Mouse (Mus musculus) liver, embryonic 12.5 days (tissue): ENCODE measurements around the gene Ppm1d. TPM values are rescaled to one million over a fixed set of nuclear protein-coding genes. Genes with fewer than 3 reads are reported as not detected.

Source experiments
- ATAC-seq: fragments of 200-750 bp; cut with Nextera tagmentation; 2 replicates; pipeline ENCODE4 v1.8.0; 2017; ENCODE audit warnings: moderate number of reproducible peaks, mild to moderate bottlenecking, moderate library complexity
- H3K27ac ChIP-seq: fragments of 300-500 bp; sonication (generic); 2 replicates; pipeline ENCODE4 v1.5.1; 2016; ENCODE audit warnings: mild to moderate bottlenecking
- H3K27me3 ChIP-seq: fragments of 300-500 bp; sonication (generic); replicated peaks from 2 replicates; pipeline ENCODE4 v1.6.1; 2016; ENCODE audit warnings: mild to moderate bottlenecking, moderate library complexity
- H3K36me3 ChIP-seq: fragments of 300-500 bp; sonication (generic); 2 replicates; pipeline ENCODE4 v1.6.1; 2016; ENCODE audit warnings: mild to moderate bottlenecking, moderate library complexity
- H3K4me1 ChIP-seq: fragments of 300-500 bp; sonication (generic); 2 replicates; pipeline ENCODE4 v1.6.1; 2016
- H3K4me2 ChIP-seq: fragments of 300-500 bp; sonication (generic); 2 replicates; pipeline ENCODE4 v1.6.1; 2016; ENCODE audit warnings: mild to moderate bottlenecking, moderate library complexity
- H3K4me3 ChIP-seq: fragments of 300-500 bp; sonication (generic); 2 replicates; pipeline ENCODE4 v1.5.1; 2016; ENCODE audit warnings: mild to moderate bottlenecking, moderate library complexity
- H3K9ac ChIP-seq: fragments of 300-500 bp; sonication (generic); 2 replicates; pipeline ENCODE4 v1.6.1; 2016; ENCODE audit warnings: mild to moderate bottlenecking, moderate library complexity
- H3K9me3 ChIP-seq: fragments of 300-500 bp; sonication (generic); replicated peaks from 2 replicates; pipeline ENCODE4 v1.6.1; 2016; ENCODE audit warnings: mild to moderate bottlenecking, moderate library complexity
- WGBS: fragments of 180-500 bp; shearing (Covaris S2); methylation state at CpG from one replicate; pipeline ENCODE4 v1.1.7; 2016; ENCODE audit not compliant: insufficient replicate concordance; 5-methylcytosine and 5-hydroxymethylcytosine counted together
- polyA plus RNA-seq: library from polyadenylated mRNA; unstranded; fragments of >200 nt; fragmentation: Nextera tagmentation; extraction: Ambion mirVana; gene quantifications from 2 replicates; pipeline ENCODE4 v1.2.1, GENCODE M21; 2016

The Ppm1d gene
- polyA plus RNA-seq, 1 experiment from 2014 or later: 25.9 TPM

DNA sequence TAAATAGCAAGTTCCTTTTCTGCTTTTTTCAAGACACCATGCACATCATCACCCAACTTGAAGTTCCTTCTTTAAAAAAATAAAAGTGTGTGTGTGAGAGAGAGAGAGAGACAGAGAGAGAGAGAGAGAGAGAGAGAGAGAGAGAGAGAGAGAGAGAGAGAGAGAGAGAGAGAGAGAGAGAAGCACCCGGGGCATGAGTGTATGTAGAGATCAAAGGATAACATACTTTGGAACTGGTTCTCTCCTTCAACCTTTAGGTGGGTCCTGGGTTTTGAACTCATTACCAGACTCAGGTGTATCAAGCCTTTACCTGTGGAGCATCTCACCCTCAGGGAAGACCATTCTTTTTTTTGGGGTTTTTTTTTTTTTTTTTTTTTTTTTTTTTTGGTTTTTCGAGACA, 9.2 kb upstream of the Ppm1d start:
- Histone ChIP-seq H3K27me3 (no peaks in the 10 kb centered on the region), H3K9me3 (no peaks in the 10 kb centered on the region), H3K27ac (no peak overlapping the region), H3K9ac (no peak overlapping the region), H3K4me3 (no peak overlapping the region), H3K4me2 (no peak overlapping the region), H3K36me3 (no peaks in the 10 kb centered on the region), H3K4me1 (peaks cover 41% of the 10 kb centered on the region)
- no peak for ATAC-seq
- WGBS: 50% methylated on average over 2 of the region's 2 CpGs

DNA sequence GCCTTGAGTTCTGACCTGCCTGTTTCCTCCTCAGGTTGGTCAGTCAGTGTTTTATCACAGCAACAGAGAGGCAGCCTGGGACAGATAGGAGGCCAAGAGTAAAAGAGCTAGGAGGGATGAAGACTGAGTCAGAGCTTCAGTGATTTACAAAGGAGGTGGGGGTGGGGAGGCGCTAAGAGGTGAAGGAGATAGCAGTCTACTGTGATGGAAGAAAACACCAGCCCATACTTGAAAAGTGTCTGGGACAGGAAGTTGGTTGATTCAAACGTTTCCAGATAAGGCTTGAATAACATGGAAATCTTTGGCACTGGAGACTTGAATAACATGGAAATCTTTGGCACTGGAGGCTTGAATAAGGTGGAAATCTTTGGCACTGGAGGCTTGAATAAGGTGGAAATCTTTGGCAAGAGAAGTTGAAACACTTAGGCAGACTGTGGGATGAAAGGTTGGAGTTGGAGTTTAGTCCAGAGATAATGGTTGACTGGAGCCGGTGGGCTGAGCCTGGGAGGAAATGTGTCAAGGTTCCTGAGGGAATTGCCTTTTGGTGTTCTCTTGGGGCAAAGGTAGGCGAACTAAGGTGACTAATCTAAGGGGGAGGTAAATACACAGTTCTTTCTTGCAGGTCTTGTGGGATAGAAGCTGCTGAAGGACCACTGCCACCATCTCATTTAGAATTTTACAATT, 4.3 kb upstream of the Ppm1d start:
- 26% methylated on average over 4 of the region's 4 CpGs for WGBS
- ATAC-seq: no peak
- no peak overlapping the region for H3K4me3 ChIP-seq
- H3K36me3 ChIP-seq: no peaks in the 10 kb centered on the region
- peaks cover 20% of the 10 kb centered on the region for H3K4me1 ChIP-seq
- H3K9ac ChIP-seq: no peak overlapping the region
- H3K27me3 ChIP-seq: no peaks in the 10 kb centered on the region
- no peak overlapping the region for H3K4me2 ChIP-seq
- H3K9me3 ChIP-seq: no peaks in the 10 kb centered on the region
- H3K27ac ChIP-seq: no peak overlapping the region

DNA sequence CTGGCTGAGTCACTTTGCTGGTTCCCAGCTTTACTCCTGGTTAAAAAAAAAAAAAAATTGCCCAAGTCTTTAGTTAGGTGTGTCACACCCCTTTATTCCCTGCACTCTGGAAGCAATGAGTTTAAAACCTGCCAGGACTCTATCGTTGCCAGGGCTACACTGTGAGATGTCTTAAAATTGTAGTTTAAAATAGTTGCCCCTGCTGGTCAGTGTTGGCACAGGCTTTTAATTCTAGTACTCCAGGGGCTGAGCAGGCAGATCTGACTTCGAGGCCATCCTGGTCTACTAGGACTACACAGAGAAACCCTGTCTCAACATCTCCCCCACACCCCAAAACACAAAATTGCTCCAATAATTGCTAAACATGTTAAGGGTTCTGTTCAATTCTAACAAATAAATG, 2.2 kb upstream of the Ppm1d start:
- Histone ChIP-seq H3K4me3 (no peak overlapping the region), H3K36me3 (peaks cover 7% of the 10 kb centered on the region), H3K4me2 (no peak overlapping the region), H3K27ac (no peak overlapping the region), H3K9me3 (no peaks in the 10 kb centered on the region), H3K27me3 (no peaks in the 10 kb centered on the region), H3K9ac (no peak overlapping the region), H3K4me1 (peaks cover 33% of the 10 kb centered on the region)
- no peak for ATAC-seq
- 73% methylated on average over 2 of the region's 2 CpGs for WGBS

DNA sequence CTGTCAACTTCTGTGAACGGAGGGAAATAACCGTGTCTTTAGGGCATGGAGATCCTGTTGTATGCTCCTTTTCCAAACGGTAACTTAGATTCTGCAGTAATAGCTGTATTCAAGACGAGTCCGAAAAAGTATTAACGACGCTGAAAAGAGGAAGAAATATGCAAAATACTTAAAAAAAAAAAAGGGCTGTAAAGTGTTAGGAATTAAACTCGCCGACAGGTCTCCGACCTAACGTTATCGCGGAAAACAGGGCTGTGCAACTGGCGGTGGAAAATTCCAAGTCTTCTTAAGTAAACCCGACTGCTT, 684 bp upstream of the Ppm1d start:
- Histone ChIP-seq H3K9ac (peak overlapping the region; percentile 87), H3K27ac (peak overlapping the region; percentile 97), H3K4me1 (peaks cover 30% of the 10 kb centered on the region), H3K36me3 (peaks cover 23% of the 10 kb centered on the region), H3K4me2 (peak overlapping the region; percentile 85), H3K9me3 (no peaks in the 10 kb centered on the region), H3K27me3 (no peaks in the 10 kb centered on the region), H3K4me3 (peak overlapping the region; percentile 96)
- WGBS: 2% methylated on average over 15 of the region's 15 CpGs
- no peak for ATAC-seq

DNA sequence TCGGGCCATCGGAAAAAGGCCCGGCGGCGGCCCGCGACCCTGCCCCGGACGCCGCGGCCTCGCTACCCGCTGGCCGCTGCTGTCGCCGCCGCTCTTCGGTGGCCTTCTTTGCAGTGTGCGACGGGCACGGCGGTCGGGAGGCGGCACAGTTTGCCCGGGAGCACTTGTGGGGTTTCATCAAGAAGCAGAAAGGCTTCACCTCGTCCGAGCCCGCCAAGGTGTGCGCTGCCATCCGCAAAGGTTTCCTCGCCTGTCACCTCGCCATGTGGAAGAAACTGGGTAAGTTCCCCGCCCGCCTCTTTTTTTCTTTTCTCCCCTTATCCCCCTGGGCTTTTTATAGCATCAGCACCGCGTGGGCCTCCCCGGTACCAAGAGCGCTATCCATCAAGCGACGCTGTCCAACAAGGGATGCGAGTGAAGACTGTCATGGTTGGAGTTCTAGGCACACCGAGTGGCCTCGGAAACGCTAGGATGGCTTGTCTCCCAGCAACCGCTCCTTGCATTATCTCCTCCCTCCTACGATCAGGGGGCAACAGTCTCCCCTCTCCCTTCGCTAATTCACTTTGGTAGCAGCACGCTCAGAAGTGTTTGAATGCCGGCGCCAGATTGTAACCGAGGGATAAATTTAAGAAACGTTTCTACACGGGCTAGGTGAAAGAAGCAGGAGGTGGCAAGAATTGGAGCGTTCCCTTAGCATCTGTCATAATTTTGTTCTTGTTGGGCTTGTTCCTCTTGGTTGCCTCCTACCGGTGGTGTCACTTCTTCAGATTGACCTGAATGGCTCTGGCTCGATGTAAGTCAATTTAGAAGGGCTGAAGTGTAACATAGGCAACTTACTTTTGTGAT, 824 bp downstream of the Ppm1d start:
- peak overlapping the region; percentile 67 for H3K4me2 ChIP-seq
- H3K27me3 ChIP-seq: no peaks in the 10 kb centered on the region
- H3K4me1 ChIP-seq: peaks cover 34% of the 10 kb centered on the region
- H3K4me3 ChIP-seq: peak overlapping the region; percentile 96
- no peaks in the 10 kb centered on the region for H3K9me3 ChIP-seq
- ATAC-seq: peak; percentile 20; the same call in 1 of the 2 replicates
- H3K9ac ChIP-seq: peak overlapping the region; percentile 98
- peaks cover 29% of the 10 kb centered on the region for H3K36me3 ChIP-seq
- WGBS: under 1% methylated on average over 56 of the region's 56 CpGs
- peak overlapping the region; percentile 97 for H3K27ac ChIP-seq

DNA sequence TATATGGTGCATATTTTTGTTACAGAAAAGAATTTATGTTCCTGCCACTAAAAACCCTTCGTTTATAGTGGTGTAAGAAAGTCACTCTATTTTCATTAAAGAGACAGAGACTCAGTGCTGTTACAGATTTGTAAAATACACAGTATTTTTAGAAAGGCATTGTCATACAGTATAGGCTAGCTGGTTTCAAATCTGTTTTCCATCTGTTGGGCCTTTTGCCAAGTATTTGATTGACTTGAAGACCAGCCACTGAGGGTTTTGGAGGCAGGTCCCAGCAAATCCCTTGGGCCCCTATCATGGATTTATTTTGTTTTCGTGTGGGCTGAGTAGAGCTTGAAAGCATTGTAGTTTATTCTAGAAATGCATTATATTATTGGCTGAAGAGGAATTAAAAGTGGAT, 1.8 kb downstream of the Ppm1d start:
- Histone ChIP-seq H3K27me3 (no peaks in the 10 kb centered on the region), H3K4me2 (peak overlapping the region; percentile 67), H3K9ac (peak overlapping the region; percentile 98), H3K4me1 (peaks cover 34% of the 10 kb centered on the region), H3K36me3 (peaks cover 34% of the 10 kb centered on the region), H3K27ac (no peak overlapping the region), H3K4me3 (peak overlapping the region; percentile 96), H3K9me3 (no peaks in the 10 kb centered on the region)
- WGBS: 45% methylated on average over 2 of the region's 2 CpGs
- ATAC-seq: no peak

DNA sequence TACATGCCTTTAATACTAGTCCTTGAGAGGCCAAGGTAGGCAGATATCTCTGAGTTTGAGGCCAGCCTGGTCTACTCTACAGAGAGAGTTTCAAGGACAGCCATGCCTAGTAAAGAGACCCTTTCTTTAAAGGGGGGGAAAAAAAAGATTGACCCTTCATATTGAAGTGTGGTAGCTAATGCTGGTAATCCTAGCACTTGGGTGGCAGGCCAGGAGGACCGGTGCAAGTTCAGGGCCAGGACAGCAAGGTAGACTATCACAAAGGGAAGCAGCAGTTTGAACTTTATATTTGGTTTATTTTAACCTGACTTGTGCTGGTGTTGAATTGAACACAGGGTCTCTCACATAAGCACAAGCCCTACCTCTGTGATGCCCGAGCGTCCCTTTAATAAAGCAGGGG, 2.3 kb downstream of the Ppm1d start:
- no peak overlapping the region; the same call in 1 of the 2 replicates for H3K27ac ChIP-seq
- WGBS: 89% methylated on average over 3 of the region's 3 CpGs
- H3K9ac ChIP-seq: peak overlapping the region; percentile 98
- no peaks in the 10 kb centered on the region for H3K27me3 ChIP-seq
- peaks cover 37% of the 10 kb centered on the region for H3K36me3 ChIP-seq
- ATAC-seq: no peak
- peak overlapping the region; percentile 96 for H3K4me3 ChIP-seq
- H3K4me1 ChIP-seq: peaks cover 34% of the 10 kb centered on the region
- peak overlapping the region; percentile 67 for H3K4me2 ChIP-seq
- no peaks in the 10 kb centered on the region for H3K9me3 ChIP-seq

DNA sequence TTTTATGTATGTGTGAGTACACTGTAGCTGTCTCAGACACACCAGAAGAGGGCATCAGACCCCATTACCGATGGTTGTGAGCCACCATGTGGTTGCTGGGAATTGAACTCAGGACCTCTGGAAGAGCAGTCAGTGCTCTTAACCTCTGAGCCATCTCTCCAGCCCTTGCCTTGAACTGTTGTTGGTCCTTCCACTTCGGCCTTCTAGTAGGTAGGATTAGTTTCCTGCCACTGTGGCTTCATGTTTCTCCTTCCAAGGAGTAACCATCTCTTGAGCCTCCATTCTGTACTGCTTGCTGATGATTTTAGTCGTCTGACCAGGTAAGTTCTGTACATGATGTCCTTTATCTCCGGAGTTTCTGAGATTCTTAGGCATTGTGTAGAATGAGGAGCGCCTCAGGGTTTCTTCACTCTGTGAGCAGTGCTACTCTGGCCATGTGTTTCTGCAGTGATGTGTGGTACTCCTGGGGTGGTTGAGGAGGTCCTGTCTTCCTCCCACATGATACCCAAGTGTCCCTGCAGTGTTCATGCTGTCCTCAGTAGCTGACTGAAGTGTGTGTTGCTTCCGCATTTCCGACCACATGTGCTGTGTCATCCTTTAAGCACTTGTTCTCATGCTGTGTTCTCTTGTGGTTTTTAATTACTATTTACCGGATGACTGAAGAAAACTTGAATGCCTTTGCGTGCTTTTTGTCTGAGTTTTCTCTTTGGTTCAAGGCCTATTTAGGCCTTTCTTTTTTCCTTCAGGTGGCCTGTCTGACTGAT, 12.7 kb downstream of the Ppm1d start:
- WGBS: 54% methylated on average over 9 of the region's 9 CpGs
- peak overlapping the region; percentile 17; the same call in 1 of the 2 replicates for H3K4me2 ChIP-seq
- H3K4me3 ChIP-seq: no peak overlapping the region
- H3K27ac ChIP-seq: peak overlapping the region; percentile 3
- H3K27me3 ChIP-seq: no peaks in the 10 kb centered on the region
- H3K36me3 ChIP-seq: peaks cover 26% of the 10 kb centered on the region
- H3K9me3 ChIP-seq: no peaks in the 10 kb centered on the region
- peaks cover 21% of the 10 kb centered on the region for H3K4me1 ChIP-seq
- H3K9ac ChIP-seq: peak overlapping the region; percentile 23; the same call in 1 of the 2 replicates
- ATAC-seq: peak; percentile 57; the same call in 1 of the 2 replicates

DNA sequence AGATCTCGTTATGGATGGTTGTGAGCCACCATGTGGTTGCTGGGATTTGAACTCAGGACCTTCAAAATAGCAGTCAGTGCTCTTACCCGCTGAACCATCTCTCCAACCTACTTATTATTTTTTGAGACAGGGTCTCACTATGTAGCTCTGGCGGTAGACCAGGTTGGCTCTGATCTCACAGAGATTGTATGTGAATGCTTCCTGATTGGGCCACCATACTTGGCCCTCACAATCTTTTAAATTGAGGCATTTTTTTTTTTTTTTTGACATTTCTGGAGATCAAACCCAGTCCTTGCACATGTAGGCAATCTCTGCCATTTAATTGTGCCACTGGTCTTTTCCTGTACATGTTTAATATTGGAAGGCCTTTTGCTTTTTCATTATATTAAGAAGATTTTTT, 17.7 kb downstream of the Ppm1d start:
- peaks cover 12% of the 10 kb centered on the region for H3K4me1 ChIP-seq
- no peak overlapping the region for H3K27ac ChIP-seq
- no peak overlapping the region for H3K9ac ChIP-seq
- no peaks in the 10 kb centered on the region for H3K9me3 ChIP-seq
- peaks cover 70% of the 10 kb centered on the region for H3K36me3 ChIP-seq
- 90% methylated on average over 3 of the region's 3 CpGs for WGBS
- no peak overlapping the region for H3K4me3 ChIP-seq
- no peaks in the 10 kb centered on the region for H3K27me3 ChIP-seq
- no peak for ATAC-seq
- no peak overlapping the region for H3K4me2 ChIP-seq

DNA sequence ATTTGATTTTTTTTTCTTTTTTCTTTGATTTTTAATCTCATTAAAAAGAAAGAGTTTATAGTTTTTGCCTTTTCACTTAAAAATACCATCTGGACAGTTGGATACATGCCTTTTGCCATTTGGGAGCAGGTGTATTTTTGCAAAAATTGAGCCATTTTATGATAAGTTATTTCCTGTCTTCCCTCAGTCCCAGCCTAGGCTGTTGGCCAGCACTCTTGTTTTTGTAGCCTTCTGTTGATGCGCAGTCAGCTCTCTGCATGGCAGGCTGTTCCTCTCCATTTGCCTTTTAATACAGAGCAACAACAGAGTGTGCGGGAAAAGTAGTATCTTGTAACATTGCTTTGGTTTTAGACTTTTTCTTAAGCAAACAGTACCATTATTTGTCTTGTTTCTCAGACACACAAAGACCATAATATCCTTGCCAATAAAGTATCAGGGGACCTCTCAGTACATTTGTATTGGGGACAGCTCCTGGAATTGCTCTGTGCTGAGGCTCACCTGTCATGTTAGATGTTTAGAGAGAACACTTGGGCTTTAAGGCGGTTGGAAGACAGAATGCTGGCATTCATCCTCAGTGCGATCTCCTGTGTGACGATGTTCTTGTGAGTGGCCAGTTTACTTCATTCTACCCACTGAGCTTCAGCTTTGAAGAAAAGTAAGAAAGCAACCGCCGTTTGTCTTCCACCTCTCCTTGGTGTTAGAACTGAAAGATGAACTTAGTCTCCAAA, 18.3 kb downstream of the Ppm1d start:
- no peak overlapping the region for H3K27ac ChIP-seq
- no peak overlapping the region for H3K4me3 ChIP-seq

DNA sequence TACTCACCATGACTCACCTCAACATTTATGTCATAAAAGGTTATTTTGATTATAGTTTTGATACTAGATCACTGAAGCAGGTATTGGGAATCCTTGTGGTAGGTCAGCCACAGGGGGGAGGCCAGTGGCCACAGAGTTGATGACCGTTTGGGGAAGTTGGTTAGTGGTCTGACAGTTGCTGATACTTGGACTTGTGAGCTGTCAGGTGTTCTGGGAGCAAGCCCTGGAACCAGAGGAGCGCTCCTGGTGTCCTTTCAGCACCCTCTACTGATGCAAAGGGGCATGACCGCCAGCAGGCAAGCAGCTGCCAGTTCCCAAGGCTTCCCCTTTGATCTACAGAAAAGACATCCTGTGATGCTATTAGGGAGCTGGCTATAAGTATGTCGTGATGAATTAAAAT, 23.7 kb downstream of the Ppm1d start:
- no peaks in the 10 kb centered on the region for H3K9me3 ChIP-seq
- no peak overlapping the region for H3K4me2 ChIP-seq
- H3K4me3 ChIP-seq: no peak overlapping the region
- no peak overlapping the region; the same call in 1 of the 2 replicates for H3K27ac ChIP-seq
- no peaks in the 10 kb centered on the region for H3K27me3 ChIP-seq
- ATAC-seq: no peak
- WGBS: 37% methylated on average over 4 of the region's 4 CpGs
- H3K9ac ChIP-seq: no peak overlapping the region
- peaks cover 89% of the 10 kb centered on the region for H3K36me3 ChIP-seq
- H3K4me1 ChIP-seq: peaks cover 21% of the 10 kb centered on the region

More for the DNA sequence above, 18.3 kb downstream of the Ppm1d start:
- H3K27me3 ChIP-seq: no peaks in the 10 kb centered on the region
- H3K9me3 ChIP-seq: no peaks in the 10 kb centered on the region
- H3K4me1 ChIP-seq: peaks cover 6% of the 10 kb centered on the region
- H3K36me3 ChIP-seq: peaks cover 76% of the 10 kb centered on the region
- no peak for ATAC-seq
- no peak overlapping the region for H3K4me2 ChIP-seq
- 88% methylated on average over 7 of the region's 7 CpGs for WGBS
- no peak overlapping the region for H3K9ac ChIP-seq
